Mouse (Mus musculus): ENCODE measurements around the gene Mfap1a. TPM values are rescaled to one million over a fixed set of nuclear protein-coding genes. Genes with fewer than 3 reads are reported as not detected.
"Not testable (repeated sequence)": the region's sequence is repeated elsewhere in the genome, so short reads cannot be mapped to it uniquely, and the experiment has no call there.

Mfap1a gene
- 34.0 and 34.7 TPM in 2 replicates for total RNA-seq (2017)

DNA sequence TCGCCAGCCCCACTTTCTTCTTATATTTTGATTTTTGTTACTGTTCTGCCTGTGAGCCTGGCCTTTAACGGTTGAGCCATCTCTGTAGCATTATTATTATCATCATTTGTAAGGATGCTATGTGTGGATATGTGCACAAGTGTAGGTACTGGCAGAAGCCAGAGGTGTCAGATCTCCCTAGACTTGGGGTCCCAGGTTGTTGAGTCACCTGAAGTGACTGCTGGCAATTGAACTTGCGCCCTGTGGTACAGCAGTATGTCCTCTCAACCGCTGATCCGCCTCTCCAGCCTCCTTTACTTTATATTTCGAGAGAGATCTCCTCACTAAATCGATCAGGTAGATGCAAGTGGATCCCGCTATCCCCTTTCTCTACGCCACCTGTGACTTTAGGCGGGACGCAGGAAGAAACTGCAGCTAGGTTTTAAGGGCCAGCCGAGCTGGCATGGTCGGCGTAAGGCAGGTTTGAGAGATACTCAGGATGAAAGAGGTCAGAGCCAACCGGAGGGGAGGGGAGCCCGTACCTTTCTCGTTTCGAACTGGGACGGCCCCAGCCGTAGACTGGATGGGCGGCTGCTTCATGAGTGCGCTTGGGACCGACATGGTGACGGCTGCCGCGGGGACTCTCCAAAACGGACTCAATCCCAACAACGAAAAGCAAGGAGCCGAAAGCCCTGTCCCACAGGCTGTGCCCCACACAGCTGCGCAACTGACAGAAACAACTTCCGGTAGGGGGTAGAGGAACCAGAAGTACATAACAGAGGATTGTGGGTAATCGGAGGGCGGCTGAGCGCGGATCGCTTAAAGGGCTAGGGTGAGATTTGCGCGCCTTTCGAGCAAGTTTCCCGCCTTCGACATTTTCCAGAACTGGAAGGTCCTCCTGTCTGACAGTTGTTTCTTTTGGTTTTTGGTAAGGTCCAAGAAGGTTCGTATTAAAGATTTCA, at the start of gene Mfap1a, which contains the start of gene Wdr76:
Gene Mfap1a, minus strand, starts transcription at position 724 of the 941 bp plus-strand sequence.
Gene Wdr76, plus strand, starts transcription at position 782 of the 941 bp plus-strand sequence.
- peak; percentile 97 for ATAC-seq (replicated peaks; ENCODE audit: low read depth, poor library complexity, severe bottlenecking)

DNA sequence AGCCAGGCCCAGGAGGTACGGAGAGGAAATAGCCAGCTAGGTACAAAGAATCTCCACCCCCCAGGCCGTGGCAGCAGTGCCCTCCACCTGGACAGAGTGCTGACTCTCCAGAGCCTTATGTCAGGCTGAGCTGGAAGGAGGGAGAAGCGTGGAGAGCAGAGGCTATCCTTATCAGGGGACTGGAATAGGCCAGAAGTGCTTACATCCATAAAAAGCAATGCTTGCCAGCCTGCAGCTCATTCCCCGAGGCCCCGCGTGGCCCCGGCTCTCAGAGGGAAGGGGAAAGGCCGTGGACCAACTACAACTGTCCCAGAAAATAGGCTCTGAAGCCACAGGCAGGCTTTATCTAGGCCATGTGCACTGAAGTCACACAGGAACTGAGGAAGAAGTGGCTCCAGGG, 44.8 kb upstream of the Mfap1a start:
- ATAC-seq (replicated peaks; ENCODE audit: low read depth, poor library complexity, severe bottlenecking), result no peak

DNA sequence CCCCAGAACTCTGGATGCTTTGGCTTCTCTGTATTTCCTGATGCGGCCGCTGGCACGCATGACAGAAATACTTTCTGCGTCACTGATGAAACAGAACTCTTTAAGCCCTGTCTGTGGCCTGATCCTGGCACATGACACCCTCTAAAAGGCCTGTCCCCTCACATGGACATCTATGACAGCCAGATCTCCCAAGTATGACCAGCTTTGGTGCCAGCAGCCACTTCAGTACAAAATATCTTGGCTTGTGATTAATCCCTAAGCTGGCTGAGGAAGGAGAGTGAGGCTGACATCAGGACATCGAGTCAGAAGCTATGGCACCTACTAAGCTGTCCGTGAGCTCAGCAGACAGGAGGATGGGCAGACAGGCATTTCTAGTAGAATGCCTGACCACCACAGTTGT, 43.2 kb upstream of the Mfap1a start:
- no peak for ATAC-seq (replicated peaks; ENCODE audit: low read depth, poor library complexity, severe bottlenecking)

DNA sequence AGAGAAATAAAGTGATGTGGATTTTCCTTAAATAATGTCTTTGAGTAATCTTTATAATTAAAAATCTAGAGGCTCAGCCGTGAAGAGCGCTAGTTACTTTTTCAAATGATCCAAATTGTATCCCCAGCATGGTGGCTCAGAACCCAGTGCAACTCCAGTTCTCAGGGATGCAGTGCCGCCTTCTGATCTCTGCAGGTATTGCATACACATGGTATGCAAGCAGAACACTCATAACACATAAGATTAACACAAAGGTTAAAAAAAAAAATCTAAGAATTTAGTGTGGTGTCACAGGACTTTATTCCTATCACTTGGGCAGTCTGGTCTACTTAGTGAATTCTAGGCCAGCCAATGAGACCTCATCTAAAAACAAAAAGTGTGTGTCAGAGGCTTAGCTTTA, 38.4 kb upstream of the Mfap1a start:
- no peak for ATAC-seq (replicated peaks; ENCODE audit: low read depth, poor library complexity, severe bottlenecking)

DNA sequence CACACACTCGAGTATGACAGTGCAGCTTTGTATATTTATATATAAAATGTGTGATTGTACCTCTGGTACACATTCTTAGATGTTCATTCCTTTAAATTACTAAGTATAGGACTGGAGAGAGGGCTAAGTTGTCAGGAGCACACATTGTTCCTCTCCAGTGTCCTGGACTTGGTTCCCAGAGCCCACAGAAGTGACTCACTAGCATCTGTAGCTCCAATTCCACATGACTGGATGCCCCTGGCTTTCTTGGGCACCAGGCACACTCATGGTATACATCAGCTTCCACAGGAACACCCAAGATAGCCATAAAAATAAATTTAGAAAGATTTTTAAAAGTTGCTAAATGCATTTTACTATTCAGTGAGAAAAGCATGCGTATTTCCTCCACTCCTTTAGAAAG, 18.6 kb upstream of the Mfap1a start:
- ATAC-seq (replicated peaks; ENCODE audit: low read depth, poor library complexity, severe bottlenecking), result no peak

DNA sequence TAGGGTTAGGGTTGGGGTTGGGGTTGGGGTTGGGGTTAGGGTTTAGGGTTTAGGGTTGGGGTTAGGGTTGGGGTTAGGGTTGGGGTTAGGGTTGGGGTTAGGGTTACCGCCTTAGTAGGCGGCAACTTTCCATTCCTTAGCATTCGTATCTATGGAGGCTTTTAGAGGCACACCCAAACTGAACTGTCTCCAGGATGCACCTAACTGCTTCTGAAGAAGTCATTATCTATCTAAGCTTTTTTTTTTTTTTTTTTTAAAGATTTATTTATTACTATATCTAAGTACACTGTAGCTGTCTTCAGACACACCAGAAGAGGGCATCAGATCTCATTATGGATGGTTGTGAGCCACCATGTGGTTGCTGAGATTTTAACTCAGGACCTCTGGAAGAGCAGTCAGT, 16.4 kb upstream of the Mfap1a start:
- not testable (repeated sequence) for ATAC-seq (replicated peaks; ENCODE audit: low read depth, poor library complexity, severe bottlenecking)

DNA sequence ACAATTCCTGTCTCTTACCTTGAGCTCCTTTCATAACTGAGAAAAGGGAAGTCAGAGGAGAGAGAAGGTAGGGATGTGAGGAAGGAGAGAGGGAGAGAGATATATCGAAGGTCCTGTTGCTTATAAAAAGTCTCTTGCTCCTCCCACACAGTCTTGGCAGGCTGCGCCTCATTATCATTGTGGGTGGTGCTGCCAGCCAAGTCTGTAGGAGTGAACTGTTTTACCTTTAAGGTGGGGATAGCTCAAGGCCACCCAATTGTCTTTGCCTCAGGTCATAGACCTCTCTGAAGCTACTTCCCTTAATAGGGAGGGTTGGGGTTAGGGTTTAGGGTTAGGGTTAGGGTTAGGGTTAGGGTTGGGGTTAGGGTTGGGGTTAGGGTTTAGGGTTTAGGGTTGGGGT, 15.5 kb upstream of the Mfap1a start:
- ATAC-seq (replicated peaks; ENCODE audit: low read depth, poor library complexity, severe bottlenecking), result no peak

DNA sequence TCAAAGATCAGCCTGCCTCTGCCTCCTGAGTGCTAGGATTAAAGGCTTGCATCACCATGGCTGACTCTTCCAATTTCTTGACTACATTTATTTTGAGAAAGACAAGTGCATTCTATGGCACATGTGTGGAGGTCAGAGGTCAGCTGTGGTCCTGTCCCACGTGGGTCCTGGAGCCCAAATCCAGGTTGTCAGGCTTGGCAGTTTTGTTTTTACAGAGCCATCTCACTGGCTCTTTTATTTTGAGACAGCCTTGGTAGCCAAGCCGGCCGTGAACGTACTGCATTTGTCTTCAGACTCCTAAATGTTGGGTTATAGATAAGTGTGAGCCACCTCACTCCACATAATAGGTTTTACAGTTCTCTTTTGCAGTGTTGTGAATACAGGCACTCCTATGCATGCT, 12.2 kb upstream of the Mfap1a start:
- ATAC-seq (replicated peaks; ENCODE audit: low read depth, poor library complexity, severe bottlenecking), result not testable (repeated sequence)

DNA sequence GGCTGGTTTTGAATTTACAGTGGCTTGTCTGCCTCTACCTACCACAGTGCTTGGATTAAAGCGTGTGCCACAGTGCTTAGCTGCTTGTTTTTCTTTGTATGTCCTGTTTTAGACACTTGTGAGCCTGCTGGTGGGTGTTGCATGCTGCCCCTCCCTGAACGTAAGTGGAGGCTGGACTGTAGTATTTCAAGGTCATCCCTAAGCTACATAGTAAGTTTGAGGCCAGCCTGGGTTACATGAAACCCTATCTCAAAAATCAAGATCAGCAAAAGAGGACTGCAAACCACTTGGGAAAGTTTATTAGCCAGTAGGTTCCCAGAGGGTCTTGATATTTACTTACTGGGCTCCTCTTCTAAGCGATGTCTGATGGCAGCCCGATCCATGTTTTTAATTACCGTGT, 11.6 kb upstream of the Mfap1a start:
- ATAC-seq (replicated peaks; ENCODE audit: low read depth, poor library complexity, severe bottlenecking), result no peak

DNA sequence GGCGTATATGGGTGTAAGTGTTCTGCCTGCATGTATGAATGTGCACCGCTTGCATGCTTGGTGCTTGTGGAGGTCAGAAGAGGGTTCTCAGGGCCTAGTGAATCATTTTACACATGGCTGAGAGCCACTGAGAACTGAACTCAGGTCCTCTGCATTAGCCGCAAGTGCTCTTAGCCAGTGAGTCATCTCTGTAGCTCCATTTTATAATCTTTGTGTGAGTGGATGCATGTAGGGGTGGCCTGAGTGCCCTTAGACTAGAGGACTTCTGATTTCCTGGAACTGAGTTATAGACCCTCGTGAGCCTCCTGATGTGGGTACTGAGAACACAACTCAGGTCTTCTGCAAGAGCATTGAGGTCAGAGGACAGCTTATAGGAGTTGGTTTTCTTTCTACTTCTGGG, 7.7 kb upstream of the Mfap1a start:
- no peak for ATAC-seq (replicated peaks; ENCODE audit: low read depth, poor library complexity, severe bottlenecking)

DNA sequence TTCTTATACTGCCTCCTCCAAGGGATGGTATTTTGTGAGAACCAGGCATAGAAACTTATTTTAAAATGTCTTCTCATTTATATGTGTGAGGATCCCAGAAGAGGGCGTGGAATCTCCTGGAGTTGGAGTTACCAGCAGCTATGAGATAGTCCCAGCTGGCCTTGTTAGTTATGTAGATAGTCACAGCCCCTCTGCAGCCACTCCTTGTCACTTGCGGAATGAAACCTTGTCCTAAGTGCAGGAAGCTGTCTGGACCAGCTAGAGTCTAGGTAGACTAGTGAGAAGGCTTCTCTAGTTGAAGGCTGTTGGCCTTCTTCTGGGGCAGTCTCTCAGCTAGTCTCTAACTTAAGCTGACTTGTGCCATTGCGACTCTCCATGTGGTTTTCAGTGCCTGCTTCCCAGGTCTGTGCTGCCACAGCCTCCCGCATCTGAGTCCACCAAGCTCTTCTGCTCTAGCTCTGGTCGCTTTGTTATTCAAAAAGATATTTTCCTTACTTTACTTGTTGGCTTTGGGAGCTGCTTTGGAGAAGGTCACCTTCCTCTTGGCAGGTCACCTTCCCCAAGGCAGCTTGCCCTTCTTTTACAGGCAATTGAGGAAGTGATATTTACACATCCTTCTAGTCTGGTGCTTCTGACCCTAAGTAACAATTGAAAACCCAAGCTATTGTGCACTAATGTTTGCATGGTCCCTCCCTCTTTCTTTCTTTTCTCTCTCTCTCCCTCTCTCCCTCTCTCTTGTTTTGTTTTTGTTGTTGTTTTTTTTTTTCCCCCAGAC, 6.7 kb upstream of the Mfap1a start:
- ATAC-seq (replicated peaks; ENCODE audit: low read depth, poor library complexity, severe bottlenecking), result not testable (repeated sequence)

DNA sequence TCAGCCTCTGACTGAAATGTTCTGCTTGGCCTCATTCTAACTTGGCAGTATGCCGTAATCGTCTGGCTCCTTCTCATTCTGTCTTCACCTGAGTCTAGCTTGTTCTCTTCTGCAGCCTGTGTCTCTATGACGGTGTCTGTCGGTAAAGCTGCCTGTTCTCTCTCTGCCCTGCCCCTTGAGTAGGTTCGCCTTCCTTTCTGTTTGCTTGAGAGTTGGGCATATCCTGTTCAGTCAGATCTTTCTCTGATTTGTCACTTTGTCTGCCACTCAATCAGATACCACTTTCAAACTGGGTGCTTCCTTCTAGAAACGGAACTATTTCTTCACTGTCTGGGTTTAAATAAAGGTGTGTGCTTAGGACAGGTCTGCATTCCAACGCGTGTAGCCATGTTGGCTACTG, 4.9 kb upstream of the Mfap1a start:
- ATAC-seq (replicated peaks; ENCODE audit: low read depth, poor library complexity, severe bottlenecking), result no peak

DNA sequence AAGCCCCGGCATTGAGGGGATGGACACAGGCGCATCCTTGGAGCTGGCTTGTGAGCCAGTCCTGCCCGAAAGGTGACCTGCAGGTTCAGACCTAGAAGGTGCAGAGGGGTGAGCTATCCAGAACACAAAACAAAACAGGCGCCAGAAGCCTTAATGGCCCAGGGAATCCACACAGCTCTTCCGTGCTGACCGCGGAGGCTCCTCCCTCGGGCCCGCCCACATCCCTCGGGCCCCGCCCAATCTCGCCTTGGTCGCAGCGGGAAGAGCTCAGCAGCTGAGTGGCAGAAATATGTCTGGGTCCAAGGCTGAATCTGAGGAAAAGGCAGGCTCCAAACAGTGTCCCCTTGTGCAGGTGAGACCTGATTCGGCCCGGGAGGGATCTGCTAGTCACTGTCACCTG, 3.1 kb upstream of the Mfap1a start:
- 0 out of 2 replicates have a peak, but pooled peaks have one; percentile 31 for ATAC-seq (replicated peaks; ENCODE audit: low read depth, poor library complexity, severe bottlenecking)

DNA sequence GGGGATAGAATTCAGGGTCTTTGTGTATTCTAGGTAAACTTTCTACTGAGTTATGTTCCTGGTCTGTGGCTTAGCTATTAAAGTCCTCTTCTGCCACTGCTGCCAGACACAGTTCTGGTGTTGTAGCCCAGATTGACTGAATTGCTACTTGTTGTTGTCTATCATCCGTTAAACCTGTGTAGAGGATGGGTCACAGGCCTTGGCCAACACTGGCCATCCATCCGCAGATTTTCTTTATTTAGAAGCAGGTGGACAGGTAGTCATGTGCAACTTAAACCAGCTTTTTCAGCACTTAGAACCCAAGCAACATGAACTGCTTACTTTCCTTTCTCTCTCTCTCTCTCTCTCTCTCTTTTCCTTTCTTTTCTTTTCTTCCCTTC, 1.5 kb upstream of the Mfap1a start:
- no peak for ATAC-seq (replicated peaks; ENCODE audit: low read depth, poor library complexity, severe bottlenecking)

DNA sequence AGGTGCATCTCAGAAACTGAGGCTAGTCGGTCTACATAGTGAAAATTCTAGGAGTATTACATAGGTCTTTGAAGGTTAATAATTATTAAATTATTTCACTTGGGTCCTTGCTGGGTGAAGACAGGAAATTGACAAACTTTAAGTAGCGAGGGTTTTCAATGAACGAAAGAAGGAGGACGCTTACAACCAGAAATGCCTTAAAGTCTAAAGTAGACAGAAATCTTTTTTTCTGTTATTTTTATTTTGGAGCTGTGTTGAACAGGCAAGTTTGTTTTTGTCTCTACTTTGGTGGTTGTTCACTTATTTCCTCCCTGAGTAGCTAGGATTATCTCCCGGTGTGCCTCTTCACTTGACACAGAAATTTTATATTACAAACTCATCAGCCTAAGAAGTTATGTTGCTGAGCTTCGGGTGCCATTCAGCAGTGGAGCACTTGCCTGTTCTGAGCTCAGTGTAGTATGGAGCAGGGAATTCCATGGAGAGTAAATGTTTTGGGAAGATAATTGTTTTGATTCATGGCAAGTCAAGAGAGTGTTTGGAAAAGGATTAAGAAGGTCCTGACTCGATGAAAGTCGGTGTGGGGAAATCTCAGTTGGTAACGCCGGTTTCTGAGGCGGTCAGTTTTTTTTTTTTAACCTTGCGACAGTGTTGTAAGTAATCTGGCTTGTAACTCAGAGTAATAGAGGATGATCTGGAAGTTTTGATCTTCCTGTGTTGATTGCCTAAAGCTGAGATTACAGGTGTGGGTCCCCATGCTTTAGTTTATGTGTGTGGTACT, 897 bp upstream of the Mfap1a start:
- no peak for ATAC-seq (replicated peaks; ENCODE audit: low read depth, poor library complexity, severe bottlenecking)

DNA sequence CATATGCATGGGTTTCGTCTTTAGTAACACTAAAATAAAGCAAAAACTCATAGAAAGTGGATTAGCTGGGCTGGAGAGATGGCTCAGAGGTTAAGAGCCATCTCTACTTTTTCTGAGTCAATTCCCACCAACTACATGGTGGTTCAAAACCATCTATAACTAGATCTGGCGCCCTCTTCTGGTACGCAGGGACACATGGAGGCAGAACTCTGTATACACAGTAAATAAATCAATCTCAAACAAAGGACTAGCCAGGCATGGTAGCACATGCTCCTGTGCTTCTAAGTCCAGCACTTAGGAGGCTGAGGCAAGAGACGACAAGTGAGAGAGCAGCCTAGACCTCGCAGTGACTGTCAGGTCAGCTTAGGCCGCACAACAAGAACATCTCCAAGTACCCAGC, 4.9 kb downstream of the Mfap1a start:
- peak; percentile 55 for ATAC-seq (replicated peaks; ENCODE audit: low read depth, poor library complexity, severe bottlenecking)

DNA sequence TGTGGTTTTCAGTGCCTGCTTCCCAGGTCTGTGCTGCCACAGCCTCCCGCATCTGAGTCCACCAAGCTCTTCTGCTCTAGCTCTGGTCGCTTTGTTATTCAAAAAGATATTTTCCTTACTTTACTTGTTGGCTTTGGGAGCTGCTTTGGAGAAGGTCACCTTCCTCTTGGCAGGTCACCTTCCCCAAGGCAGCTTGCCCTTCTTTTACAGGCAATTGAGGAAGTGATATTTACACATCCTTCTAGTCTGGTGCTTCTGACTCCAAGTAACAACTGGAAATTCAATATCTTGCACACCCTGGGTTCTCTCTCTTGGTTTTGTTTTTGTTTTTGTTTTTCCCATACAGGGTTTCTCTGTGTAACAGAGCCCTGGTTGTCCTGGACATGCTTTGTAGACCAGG, 22.1 kb downstream of the Mfap1a start:
- 0 out of 2 replicates have a peak, but pooled peaks have one; percentile 29 for ATAC-seq (replicated peaks; ENCODE audit: low read depth, poor library complexity, severe bottlenecking)

DNA sequence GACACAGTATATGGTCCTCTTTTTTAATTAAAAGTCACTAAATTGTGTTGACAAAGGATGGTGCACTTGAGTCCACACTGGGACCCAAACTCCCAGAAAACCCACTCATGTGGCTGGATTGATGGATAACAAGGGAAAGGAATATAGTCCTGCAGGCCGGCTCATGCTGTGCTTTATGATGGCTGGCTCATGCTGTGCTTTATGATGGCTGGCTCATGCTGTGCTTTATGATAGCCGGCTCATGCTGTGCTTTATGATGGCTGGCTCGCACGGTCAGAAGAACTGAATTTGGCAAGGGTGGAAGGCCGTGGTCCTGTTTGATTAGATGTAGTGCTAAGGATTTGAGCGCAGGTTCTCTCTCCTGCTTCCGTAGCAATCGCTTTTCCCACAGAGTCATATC, 22.9 kb downstream of the Mfap1a start:
- ATAC-seq (replicated peaks; ENCODE audit: low read depth, poor library complexity, severe bottlenecking), result no peak

DNA sequence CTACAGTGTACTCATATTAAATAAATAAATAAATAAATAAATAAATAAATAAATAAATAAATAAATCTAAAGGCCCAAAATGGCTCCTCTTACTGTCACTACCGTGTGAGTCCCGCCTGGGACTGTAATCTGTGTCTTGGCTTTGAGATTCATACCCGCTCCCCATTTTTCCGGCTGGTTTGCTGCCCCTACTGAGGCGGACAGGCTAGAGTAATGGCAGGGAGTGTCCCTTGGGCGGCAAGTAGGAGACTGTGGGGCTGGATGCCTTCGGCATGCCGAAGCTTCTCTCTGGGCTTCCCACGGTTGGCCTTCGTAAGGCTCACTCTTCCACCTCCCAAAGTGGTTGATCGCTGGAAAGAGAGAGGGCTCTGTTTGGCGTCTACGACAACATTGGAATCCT, 25.5 kb downstream of the Mfap1a start:
- 0 out of 2 replicates have a peak, but pooled peaks have one; percentile 22 for ATAC-seq (replicated peaks; ENCODE audit: low read depth, poor library complexity, severe bottlenecking)

DNA sequence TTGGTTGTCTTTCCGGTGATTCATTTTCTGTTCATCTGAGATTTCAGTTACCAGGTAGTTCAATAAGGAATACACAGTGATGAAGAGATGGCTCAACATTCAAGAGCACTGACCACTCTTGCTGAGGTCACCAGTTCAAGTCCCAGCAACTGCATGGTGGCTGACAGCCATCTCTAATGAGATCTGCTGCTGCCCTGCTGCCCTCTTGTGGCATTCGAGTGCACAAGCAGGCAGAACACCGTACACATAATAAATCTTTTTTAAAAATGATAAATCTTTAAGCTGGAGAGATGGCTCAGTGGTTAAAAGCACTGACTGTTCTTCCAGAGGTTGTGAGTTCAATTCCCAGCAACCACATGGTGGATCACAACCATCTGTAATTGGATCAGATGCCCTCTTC, 26.0 kb downstream of the Mfap1a start:
- ATAC-seq (replicated peaks; ENCODE audit: low read depth, poor library complexity, severe bottlenecking), result peak; percentile 71

All from common myeloid progenitor, adult 5-6 weeks (primary cell).